Mouse (Mus musculus) neural tube, embryonic 13.5 days (tissue): ENCODE results near the gene Ccnd3. TPM values are rescaled to one million over a fixed set of nuclear protein-coding genes. Genes with fewer than 3 reads are reported as not detected.

Experiments
- ATAC-seq: fragments of 200-750 bp; cut with Nextera tagmentation; 2 replicates; pipeline ENCODE4 v1.8.0; 2017; ENCODE audit warnings: low read depth, mild to moderate bottlenecking, moderate TSS enrichment, moderate library complexity
- H3K27ac ChIP-seq: fragments of 300-500 bp; sonication (generic); replicated peaks from 2 replicates; pipeline ENCODE4 v1.5.1; 2015; ENCODE audit warnings: moderate library complexity, mild to moderate bottlenecking, inconsistent platforms
- H3K27me3 ChIP-seq: fragments of 300-500 bp; sonication (generic); 2 replicates; pipeline ENCODE4 v1.6.1; 2015; ENCODE audit warnings: mild to moderate bottlenecking, inconsistent platforms
- H3K36me3 ChIP-seq: fragments of 300-500 bp; sonication (generic); 2 replicates; pipeline ENCODE4 v1.6.1; 2015; ENCODE audit warnings: mild to moderate bottlenecking, inconsistent platforms
- H3K4me1 ChIP-seq: fragments of 300-500 bp; sonication (generic); replicated peaks from 2 replicates; pipeline ENCODE4 v1.6.1; 2015; ENCODE audit warnings: inconsistent platforms
- H3K4me2 ChIP-seq: fragments of 300-500 bp; sonication (generic); 2 replicates; pipeline ENCODE4 v1.6.1; 2015; ENCODE audit warnings: inconsistent platforms, mild to moderate bottlenecking, moderate library complexity
- H3K4me3 ChIP-seq: fragments of 300-500 bp; sonication (generic); 2 replicates; pipeline ENCODE4 v1.5.1; 2015; ENCODE audit warnings: mild to moderate bottlenecking, inconsistent platforms
- H3K9ac ChIP-seq: fragments of 300-500 bp; sonication (generic); 2 replicates; pipeline ENCODE4 v1.6.1; 2015; ENCODE audit warnings: moderate library complexity, mild to moderate bottlenecking, inconsistent platforms
- H3K9me3 ChIP-seq: fragments of 300-500 bp; sonication (generic); 2 replicates; pipeline ENCODE4 v1.6.1; 2016; ENCODE audit warnings: inconsistent platforms
- WGBS: fragments of 180-500 bp; shearing (Covaris S2); methylation state at CpG from one replicate; pipeline ENCODE4 v1.1.7; 2015; 5-methylcytosine and 5-hydroxymethylcytosine counted together
- polyA plus RNA-seq: library from polyadenylated mRNA; unstranded; fragments of >200 nt; fragmentation: Nextera tagmentation; extraction: Ambion mirVana; gene quantifications from 2 replicates; pipeline ENCODE4 v1.2.1, GENCODE M21; 2015

Ccnd3 gene
- polyA plus RNA-seq, 1 experiment from 2014 or later, result 78.5 TPM

DNA sequence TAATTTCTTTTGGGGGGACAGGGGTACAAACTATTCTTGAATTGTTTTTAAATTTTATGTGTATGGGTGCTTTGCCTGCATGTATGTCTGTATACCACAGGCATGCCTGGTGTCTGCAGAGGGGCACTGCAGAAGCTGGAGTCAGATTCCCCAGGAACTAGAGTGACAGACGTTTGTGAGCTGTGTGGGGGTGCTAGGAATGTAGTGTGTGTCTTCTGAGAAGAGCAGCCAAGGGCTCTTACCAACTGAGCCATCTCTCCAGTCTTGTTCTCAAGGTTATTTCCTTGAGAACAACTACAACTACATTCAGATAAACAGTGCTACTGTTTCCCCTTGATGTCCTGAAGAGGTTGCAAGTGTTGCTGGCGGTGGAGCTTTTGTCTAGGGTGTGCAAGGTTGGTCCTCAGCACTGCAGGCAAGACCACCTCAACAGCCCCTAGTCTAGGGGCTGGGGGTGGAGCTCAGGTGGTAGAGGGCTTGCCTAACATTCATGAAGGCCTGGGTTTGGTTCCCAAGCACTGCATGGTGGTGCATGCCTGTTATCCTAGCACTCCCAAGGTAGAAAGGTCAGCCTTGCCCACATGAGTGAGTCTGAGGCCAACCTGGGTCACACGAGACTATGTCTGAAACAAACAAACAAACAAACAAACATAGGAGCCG is 127.5 kb downstream of the Ccnd3 start:
- H3K4me2 ChIP-seq, result peak overlapping the region; percentile 30
- peaks cover 44% of the 10 kb centered on the region for H3K4me1 ChIP-seq
- H3K9me3 ChIP-seq, result no peaks in the 10 kb centered on the region
- H3K9ac ChIP-seq, result peak overlapping the region; percentile 35; the same call in 1 of the 2 replicates
- H3K36me3 ChIP-seq, result 0 out of 2 replicates have a peak, but pooled peaks cover 6% of the 10 kb centered on the region
- WGBS, result 76% methylated on average over 4 of the region's 4 CpGs
- no peak overlapping the region for H3K27ac ChIP-seq
- no peak for ATAC-seq
- H3K4me3 ChIP-seq, result no peak overlapping the region
- no peaks in the 10 kb centered on the region for H3K27me3 ChIP-seq

DNA sequence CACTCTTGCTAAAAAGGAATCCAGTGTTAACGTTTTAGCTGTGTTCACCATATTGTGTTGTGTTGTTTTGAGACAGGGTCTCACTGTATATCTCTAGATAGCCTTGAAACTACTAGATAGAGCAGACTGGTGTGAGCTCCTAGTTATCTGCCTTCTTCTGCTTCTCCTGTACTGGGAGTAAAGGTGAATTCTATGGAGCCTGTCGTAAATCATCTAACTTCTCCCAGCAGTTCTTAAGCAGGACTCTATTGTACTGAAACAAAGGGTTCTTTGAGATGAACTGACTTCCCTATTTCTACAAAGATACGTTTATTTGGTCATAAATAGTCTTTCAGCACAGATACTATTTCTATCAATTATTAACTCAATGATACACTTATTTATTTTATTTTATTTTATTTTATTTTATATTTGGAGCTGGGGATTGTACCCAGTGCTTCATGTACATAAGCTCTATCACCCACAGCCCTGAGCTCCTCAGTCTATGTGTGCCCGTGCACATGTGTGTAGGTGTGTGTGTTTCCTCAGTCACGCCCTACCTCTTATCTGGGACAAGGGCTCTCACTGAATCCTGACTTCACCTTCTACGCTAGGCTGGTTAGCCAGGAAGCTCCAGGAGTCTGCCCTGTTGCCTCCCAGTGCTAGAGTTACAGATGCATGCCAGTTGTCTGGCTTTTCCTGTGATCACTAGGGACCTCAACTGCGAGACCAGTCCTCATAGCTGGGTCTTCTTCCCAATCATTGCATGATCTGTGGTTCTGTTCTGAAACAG is 129.3 kb downstream of the Ccnd3 start:
- 77% methylated on average over 7 of the region's 7 CpGs for WGBS
- Histone ChIP-seq H3K9ac (no peak overlapping the region), H3K27ac (no peak overlapping the region), H3K4me3 (no peak overlapping the region), H3K4me2 (no peak overlapping the region), H3K9me3 (no peaks in the 10 kb centered on the region), H3K36me3 (0 out of 2 replicates have a peak, but pooled peaks cover 6% of the 10 kb centered on the region), H3K4me1 (peaks cover 41% of the 10 kb centered on the region), H3K27me3 (no peaks in the 10 kb centered on the region)
- ATAC-seq, result no peak

DNA sequence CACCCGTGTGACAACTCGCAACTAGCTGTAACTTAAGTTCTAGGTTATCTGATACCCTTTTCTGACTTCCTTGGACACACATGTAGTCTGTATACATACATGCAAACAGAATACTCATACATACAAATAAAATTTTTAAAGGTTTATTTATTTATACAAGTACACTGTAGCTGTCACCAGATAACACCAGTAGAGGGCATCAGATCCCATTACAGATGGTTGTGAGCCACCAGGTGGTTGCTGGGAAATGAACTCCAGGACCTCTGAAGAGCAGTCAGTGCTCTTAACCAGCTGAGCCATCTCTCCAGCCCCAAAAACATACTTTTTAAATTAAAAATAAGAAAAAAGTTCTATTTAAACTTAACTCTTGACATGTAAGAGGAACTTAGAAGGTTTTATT is 138.1 kb downstream of the Ccnd3 start:
- H3K9me3 ChIP-seq, result no peaks in the 10 kb centered on the region

DNA sequence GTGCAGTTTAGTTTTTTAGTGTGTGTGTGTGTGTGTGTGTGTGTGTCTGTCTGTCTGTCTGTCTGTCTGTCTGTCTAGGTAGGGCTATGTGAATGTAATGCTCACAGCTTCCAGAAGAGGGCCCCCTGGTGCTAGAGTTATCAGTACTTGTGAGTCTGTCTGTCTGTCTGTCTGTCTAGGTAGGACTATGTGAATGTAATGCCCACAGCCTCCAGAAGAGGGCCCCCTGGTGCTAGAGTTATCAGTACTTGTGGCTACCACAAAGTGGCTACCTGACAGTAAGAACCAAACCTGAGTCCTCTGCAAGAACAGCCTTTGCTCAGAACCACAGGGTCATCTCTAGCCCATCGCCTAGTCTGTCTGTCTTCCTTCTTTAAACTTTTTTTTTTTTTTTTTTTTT is 141.8 kb downstream of the Ccnd3 start:
- no peak overlapping the region for H3K4me3 ChIP-seq
- ATAC-seq, result no peak
- peaks cover 6% of the 10 kb centered on the region; the same call in 1 of the 2 replicates for H3K36me3 ChIP-seq
- peaks cover 7% of the 10 kb centered on the region; the same call in 1 of the 2 replicates for H3K4me1 ChIP-seq
- H3K4me2 ChIP-seq, result no peak overlapping the region
- 84% methylated on average over 1 of the region's 1 CpGs for WGBS
- no peaks in the 10 kb centered on the region for H3K27me3 ChIP-seq
- H3K27ac ChIP-seq, result no peak overlapping the region
- no peak overlapping the region for H3K9ac ChIP-seq
- H3K9me3 ChIP-seq, result no peaks in the 10 kb centered on the region

More for the DNA sequence above, 138.1 kb downstream of the Ccnd3 start:
- Histone ChIP-seq H3K4me2 (no peak overlapping the region), H3K27ac (no peak overlapping the region), H3K9ac (no peak overlapping the region), H3K27me3 (no peaks in the 10 kb centered on the region), H3K4me1 (peaks cover 8% of the 10 kb centered on the region), H3K4me3 (no peak overlapping the region), H3K36me3 (no peaks in the 10 kb centered on the region)
- no peak for ATAC-seq
- WGBS, result 87% methylated on average over 2 of the region's 2 CpGs

DNA sequence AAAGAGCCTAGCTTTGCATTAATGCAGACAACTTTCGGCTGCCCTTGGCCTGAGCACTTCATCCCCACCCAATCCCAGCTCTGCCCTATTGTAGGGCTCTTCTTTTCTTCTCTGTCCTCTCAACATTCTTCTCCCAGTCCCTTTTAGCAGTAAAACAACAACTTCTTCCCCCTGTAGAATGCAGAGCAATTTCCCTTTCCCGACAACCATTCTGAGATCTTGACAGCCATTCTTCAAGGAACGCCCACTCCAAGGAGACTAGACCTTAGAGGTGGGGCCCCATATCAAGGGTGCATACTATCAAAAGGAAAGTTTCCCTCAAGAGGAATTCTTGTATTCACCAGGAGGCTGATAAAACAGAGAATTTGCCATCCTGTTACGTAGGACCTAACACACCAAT is 144.1 kb downstream of the Ccnd3 start:
- no peak for ATAC-seq
- Histone ChIP-seq H3K4me2 (no peak overlapping the region), H3K27ac (0 out of 2 replicates have a peak overlapping the region, but pooled peaks have one; percentile 13), H3K4me1 (peaks cover 7% of the 10 kb centered on the region; the same call in 1 of the 2 replicates), H3K9ac (no peak overlapping the region), H3K36me3 (peaks cover 10% of the 10 kb centered on the region; the same call in 1 of the 2 replicates), H3K27me3 (no peaks in the 10 kb centered on the region), H3K4me3 (no peak overlapping the region), H3K9me3 (no peaks in the 10 kb centered on the region)
- whole genome bisulfite sequencing, result 27% methylated on average over 4 of the region's 4 CpGs

Other genes with a start within 250 kb of the Ccnd3 start
- gene Mrps10, start 136.2 kb upstream of the Ccnd3 start, polyA plus RNA-seq, result 72.1 and 78.1 TPM in 2 replicates
- 1.1 TPM in 2 replicates for gene Guca1b, start 119.7 kb upstream of the Ccnd3 start, polyA plus RNA-seq
- gene Guca1a, start 104.5 kb upstream of the Ccnd3 start, polyA plus RNA-seq, result 0.46 and 1.1 TPM in 2 replicates
- 0.20 and 0.39 TPM in 2 replicates for gene AI661453, start 68.4 kb upstream of the Ccnd3 start, polyA plus RNA-seq
- gene 1700001C19Rik, start 67.7 kb upstream of the Ccnd3 start, polyA plus RNA-seq, result 0.66 TPM in 1 of 2 replicates, not detected in the other
- gene Taf8, start 2.8 kb upstream of the Ccnd3 start, polyA plus RNA-seq, result 23.2 and 26.6 TPM in 2 replicates
- gene Bysl, start 106.4 kb downstream of the Ccnd3 start, polyA plus RNA-seq, result 32.9 and 33.2 TPM in 2 replicates
- gene Med20, start 106.5 kb downstream of the Ccnd3 start, polyA plus RNA-seq, result 38.9 and 39.7 TPM in 2 replicates
- gene Gm20517, start 106.5 kb downstream of the Ccnd3 start, polyA plus RNA-seq, result 2.4 and 3.0 TPM in 2 replicates
- 8.2 and 10.6 TPM in 2 replicates for gene Usp49, start 125.6 kb downstream of the Ccnd3 start, polyA plus RNA-seq
- gene Tomm6, start 183.3 kb downstream of the Ccnd3 start, polyA plus RNA-seq, result 310 and 314 TPM in 2 replicates
- gene Frs3, start 184.0 kb downstream of the Ccnd3 start, polyA plus RNA-seq, result 34.2 and 36.3 TPM in 2 replicates
- 0.38 and 0.83 TPM in 2 replicates for gene Gm21981, start 189.4 kb downstream of the Ccnd3 start, polyA plus RNA-seq
- gene Prickle4, start 189.7 kb downstream of the Ccnd3 start, polyA plus RNA-seq, result 0.95 and 1.4 TPM in 2 replicates
- gene Pgc, start 221.8 kb downstream of the Ccnd3 start, polyA plus RNA-seq, result not detected in 2 replicates
- gene Tfeb, start 232.0 kb downstream of the Ccnd3 start, polyA plus RNA-seq, result 2.3 and 2.8 TPM in 2 replicates